Mouse (Mus musculus) heart, adult 2 months (tissue): Measurements from ENCODE around the gene Ctsa. TPM values are rescaled to one million over a fixed set of nuclear protein-coding genes. Genes with fewer than 3 reads are reported as not detected.
"Not testable (repeated sequence)": the region's sequence is repeated elsewhere in the genome, so short reads cannot be mapped to it uniquely, and the experiment has no call there.

Experiments used
- DNase-seq, 2 experiments: peaks; one replicate each; pipeline ENCODE4 v3.0.0; 2021
- H3K27ac ChIP-seq: fragments of 200-600 bp; 2 replicates; pipeline ENCODE4 v1.8.1; 2022
- H3K27me3 ChIP-seq: fragments of 200-500 bp; 2 replicates; pipeline ENCODE4 v1.6.1; 2012; ENCODE audit warnings: mild to moderate bottlenecking, low read length, inconsistent platforms, mixed read lengths; ENCODE audit not compliant: control insufficient read depth, insufficient read depth
- H3K36me3 ChIP-seq: fragments of 200-500 bp; 2 replicates; pipeline ENCODE4 v1.6.1; 2012; ENCODE audit warnings: low read length, inconsistent platforms; ENCODE audit not compliant: control insufficient read depth, insufficient read depth
- H3K4me1 ChIP-seq: fragments of 200-500 bp; 2 replicates; pipeline ENCODE4 v1.6.1; 2011; ENCODE audit warnings: low read length; ENCODE audit not compliant: control insufficient read depth, insufficient read depth
- H3K4me3 ChIP-seq: fragments of 200-600 bp; 2 replicates; pipeline ENCODE4 v1.8.1; 2022
- H3K79me2 ChIP-seq: fragments of 200-500 bp; replicated peaks from 2 replicates; pipeline ENCODE4 v1.6.1; 2012; ENCODE audit warnings: mild to moderate bottlenecking, inconsistent platforms, low read length, moderate library complexity, mixed read lengths; ENCODE audit not compliant: control insufficient read depth, insufficient read depth
- H3K9ac ChIP-seq: fragments of 200-500 bp; 2 replicates; pipeline ENCODE4 v1.6.1; 2012; ENCODE audit warnings: low read depth, mild to moderate bottlenecking, control low read depth, inconsistent platforms, low read length, mixed read lengths
- CTCF ChIP-seq: fragments of 200-600 bp; IDR thresholded peaks from 2 replicates; pipeline ENCODE4 v1.8.1; 2022; ENCODE audit warnings: antibody characterized with exemption, mild to moderate bottlenecking, moderate library complexity
- EP300 ChIP-seq: fragments of 200-500 bp; IDR thresholded peaks from 2 replicates; pipeline ENCODE4 v1.6.1; 2011; ENCODE audit warnings: low read depth, low read length, control low read depth; ENCODE audit not compliant: insufficient read depth
- POLR2A ChIP-seq: fragments of 200-500 bp; IDR thresholded peaks from 2 replicates; pipeline ENCODE4 v1.6.1; 2011; ENCODE audit warnings: mild to moderate bottlenecking, low read depth, low read length, control low read depth; ENCODE audit not compliant: insufficient read depth
- WGBS: fragments of 180-500 bp; shearing (Covaris S2); methylation state at CpG from one replicate; pipeline ENCODE4 v1.1.7; 2018; 5-methylcytosine and 5-hydroxymethylcytosine counted together
- intact Hi-C: fragments of 180-260 bp; cut with DNase I; formaldehyde crosslinking; loops from one replicate; pipeline ENCODE4 v1.15.1; 2025
- polyA plus RNA-seq: library from polyadenylated mRNA; depleted of rRNA; stranded (reverse); fragments of >200 nt; gene quantifications from 2 replicates; pipeline ENCODE4 v1.2.3, GENCODE M21; 2012
- total RNA-seq, 2 experiments: library from RNA; stranded (reverse); gene quantifications; 2 replicates each; pipeline ENCODE4 v1.2.3; 2021

The Ctsa gene
- total and polyA plus RNA-seq, 3 experiments, result 94.3 to 200 (median 99.8) TPM

GRCm38 (mm10) chr2:164871602-164872303 is 39.1 kb downstream of the Ctsa start:
- no peak for TF ChIP-seq POLR2A
- peak; percentile 28; the same call in 1 of the 2 replicates for TF ChIP-seq CTCF
- no peak for TF ChIP-seq EP300
- Histone ChIP-seq H3K27me3 (no peaks in the 10 kb centered on the region), H3K36me3 (no peaks in the 10 kb centered on the region), H3K79me2 (no peaks in the 10 kb centered on the region), H3K4me3 (no peak overlapping the region), H3K9ac (no peak overlapping the region), H3K27ac (no peak overlapping the region), H3K4me1 (peaks cover 10% of the 10 kb centered on the region)
- intact Hi-C loops, result no loop called here
- DNase-seq, result no peak
- 56% methylated on average over 6 of the region's 6 CpGs for WGBS

- H3K9ac ChIP-seq, result peak overlapping the region; percentile 37
Observed at GRCm38 (mm10) chr2:164873621-164874020, 40.9 kb downstream of the Ctsa start.

GRCm38 (mm10) chr2:164874239-164874769 is 41.6 kb downstream of the Ctsa start:
- Histone ChIP-seq H3K27ac (peak overlapping the region; percentile 96), H3K4me1 (peaks cover 15% of the 10 kb centered on the region), H3K9ac (peak overlapping the region; percentile 53), H3K79me2 (no peaks in the 10 kb centered on the region), H3K4me3 (peak overlapping the region; percentile 37), H3K27me3 (no peaks in the 10 kb centered on the region), H3K36me3 (peaks cover 3% of the 10 kb centered on the region; the same call in 1 of the 2 replicates)
- TF ChIP-seq POLR2A (peak; percentile 81), EP300 (peak; percentile 77; the same call in 1 of the 2 replicates), CTCF (no peak)
- 16% methylated on average over 1 of the region's 1 CpGs for WGBS
- DNase-seq, result peak; percentile 66 to 79
- intact Hi-C loops, result no loop called here

More at GRCm38 (mm10) chr2:164873621-164874020, 40.9 kb downstream of the Ctsa start:
- no peak for DNase-seq
- WGBS, result 50% methylated on average over 3 of the region's 3 CpGs
- Histone ChIP-seq H3K79me2 (no peaks in the 10 kb centered on the region), H3K4me3 (peak overlapping the region; percentile 37), H3K27me3 (no peaks in the 10 kb centered on the region), H3K27ac (peak overlapping the region; percentile 96), H3K36me3 (peaks cover 3% of the 10 kb centered on the region; the same call in 1 of the 2 replicates), H3K4me1 (peaks cover 15% of the 10 kb centered on the region)
- intact Hi-C loops, result no loop called here
- TF ChIP-seq EP300, result no peak
- no peak for TF ChIP-seq CTCF
- no peak for TF ChIP-seq POLR2A

GRCm38 (mm10) chr2:164875648-164876047 is 43.0 kb downstream of the Ctsa start:
- H3K4me3 ChIP-seq, H3K9ac ChIP-seq, H3K79me2 ChIP-seq, H3K27me3 ChIP-seq, DNase-seq, intact Hi-C loops, H3K36me3 ChIP-seq: not testable (repeated sequence)
- Histone ChIP-seq H3K4me1 (peaks cover 16% of the 10 kb centered on the region), H3K27ac (peak overlapping the region; percentile 96)
- whole genome bisulfite sequencing, result 55% methylated on average over 2 of the region's 2 CpGs
- peak; percentile 50 for TF ChIP-seq CTCF

GRCm38 (mm10) chr2:164877376-164878215 is 44.9 kb downstream of the Ctsa start:
- H3K4me3 ChIP-seq, H3K36me3 ChIP-seq, H3K79me2 ChIP-seq, DNase-seq, H3K9ac ChIP-seq, H3K27me3 ChIP-seq: not testable (repeated sequence)
- intact Hi-C loops, result loop anchor here (2.0 kb wide), 1 partner anchor 21 kb away; the partner anchor contains the start of gene Pltp
- WGBS, result 78% methylated on average over 11 of the region's 11 CpGs
- peak overlapping the region; percentile 100 for H3K27ac ChIP-seq
- peak; percentile 44 for TF ChIP-seq CTCF
- peaks cover 18% of the 10 kb centered on the region for H3K4me1 ChIP-seq
